In genomic region chr14:20836171-20836904, GRCm38 (mm10) we compare ENCODE assay signal across 9 mouse cellular contexts. TPM values are rescaled to one million over a fixed set of nuclear protein-coding genes. Genes with fewer than 3 reads are reported as not detected.
DNase-seq lines count a peak whose midpoint lies in the region; ATAC-seq and TF ChIP-seq lines count a peak whose summit lies in the region.
"Had no signal": no experiment of that assay in that cellular context is flagged by ENCODE, and none has a peak within 500 bp of the region (broad histone marks: within the 10 kb centered on the region; RNA-seq: fewer than 3 reads in every experiment).

Plau (plus strand) TSS chr14:20836660.

- no peak within 1 kb of the TSS for H3K27ac ChIP-seq in embryonic facial prominence, embryonic 13.5 days
- no peak within 1 kb of the TSS for H3K27ac ChIP-seq in heart, embryonic 12.5 days (ENCODE audit: poor library complexity, severe bottlenecking)
- H3K27ac ChIP-seq in kidney, embryonic 15.5 days = peak within 1 kb of the TSS; percentile 11; the same call in 1 of the 2 replicates
- no peak within 1 kb of the TSS for H3K27ac ChIP-seq in liver, embryonic 13.5 days
- H3K27ac ChIP-seq in testis, adult 2 months (ENCODE audit: control insufficient read depth, insufficient read depth, low read depth, low read length) = no peak within 1 kb of the TSS

- H3K27me3 ChIP-seq in embryonic facial prominence, embryonic 13.5 days = no peaks in the 10 kb centered on the region
- no peaks in the 10 kb centered on the region for H3K27me3 ChIP-seq in heart, embryonic 12.5 days (replicated peaks)
- H3K27me3 ChIP-seq in kidney, embryonic 15.5 days = peaks cover 6% of the 10 kb centered on the region; the same call in 1 of the 2 replicates
- H3K27me3 ChIP-seq in liver, embryonic 13.5 days = peaks cover 40% of the 10 kb centered on the region
- no peaks in the 10 kb centered on the region for H3K27me3 ChIP-seq in testis, adult 2 months (ENCODE audit: control insufficient read depth, insufficient read depth, low read length)

- DNase-seq in 3134 (ENCODE audit: extremely low read depth, insufficient read length, low spot score) = peak; percentile 87
- DNase-seq in adrenal gland, postnatal 25 days = peak; percentile 78
- peak; percentile 42 for DNase-seq in liver, embryonic 13.5 days
- DNase-seq in naive thymus-derived CD4-positive, alpha-beta T cell, adult 2 months (ENCODE audit: low read depth) = peak; percentile 56

- peak; percentile 79 for ATAC-seq in embryonic facial prominence, embryonic 13.5 days (ENCODE audit: insufficient number of reproducible peaks, insufficient read depth, low FRiP score, low TSS enrichment, low read depth)
- peak; percentile 89 for ATAC-seq in heart, embryonic 12.5 days (ENCODE audit: insufficient number of reproducible peaks, low FRiP score)
- ATAC-seq in kidney, embryonic 15.5 days (replicated peaks; ENCODE audit: low FRiP score) = peak; percentile 90
- peak; percentile 81 for ATAC-seq in liver, embryonic 13.5 days (ENCODE audit: low read depth)

- H3K4me2 ChIP-seq in embryonic facial prominence, embryonic 13.5 days = peak within 1 kb of the TSS; percentile 98
- peak within 1 kb of the TSS; percentile 88 for H3K4me2 ChIP-seq in heart, embryonic 12.5 days
- H3K4me2 ChIP-seq in kidney, embryonic 15.5 days = peak within 1 kb of the TSS; percentile 78
- peak within 1 kb of the TSS; percentile 80 for H3K4me2 ChIP-seq in liver, embryonic 13.5 days

- under 1% methylated on average over 33 of the region's 33 CpGs for WGBS in embryonic facial prominence, embryonic 13.5 days
- WGBS in heart, embryonic 12.5 days = 1% methylated on average over 32 of the region's 33 CpGs
- under 1% methylated on average over 32 of the region's 33 CpGs for WGBS in kidney, embryonic 15.5 days
- under 1% methylated on average over 33 of the region's 33 CpGs for WGBS in liver, embryonic 13.5 days (ENCODE audit: insufficient replicate concordance)

- H3K9ac ChIP-seq in embryonic facial prominence, embryonic 13.5 days = peak within 1 kb of the TSS; percentile 78
- peak within 1 kb of the TSS; percentile 72 for H3K9ac ChIP-seq in heart, embryonic 12.5 days
- peak within 1 kb of the TSS; percentile 61 for H3K9ac ChIP-seq in kidney, embryonic 15.5 days
- H3K9ac ChIP-seq in liver, embryonic 13.5 days = peak within 1 kb of the TSS; percentile 63

- H3K9me3 ChIP-seq in embryonic facial prominence, embryonic 13.5 days = no peaks in the 10 kb centered on the region
- no peaks in the 10 kb centered on the region for H3K9me3 ChIP-seq in heart, embryonic 12.5 days (replicated peaks)
- H3K9me3 ChIP-seq in kidney, embryonic 15.5 days (replicated peaks) = no peaks in the 10 kb centered on the region
- H3K9me3 ChIP-seq in liver, embryonic 13.5 days (replicated peaks) = no peaks in the 10 kb centered on the region
- H3K9me3 ChIP-seq: G1E had no signal

- TF ChIP-seq POLR2A in testis, adult 2 months (IDR thresholded peaks at IDR 0.05; ENCODE audit: control insufficient read depth, low read depth, low read length) = no peak

- no peaks in the 10 kb centered on the region for H3K36me3 ChIP-seq in embryonic facial prominence, embryonic 13.5 days
- no peaks in the 10 kb centered on the region for H3K36me3 ChIP-seq in heart, embryonic 12.5 days
- H3K36me3 ChIP-seq in kidney, embryonic 15.5 days = 0 out of 2 replicates have a peak, but pooled peaks cover 3% of the 10 kb centered on the region
- H3K36me3 ChIP-seq in liver, embryonic 13.5 days = no peaks in the 10 kb centered on the region
- H3K36me3 ChIP-seq in testis, adult 2 months (ENCODE audit: control insufficient read depth, insufficient read depth, low read length) = no peaks in the 10 kb centered on the region
- H3K36me3 ChIP-seq: G1E had no signal

- TF ChIP-seq CTCF in testis, adult 2 months (IDR thresholded peaks at IDR 0.05; ENCODE audit: control insufficient read depth, insufficient read depth, insufficient replicate concordance, low read depth, low read length) = no peak

- H3K4me1 ChIP-seq in embryonic facial prominence, embryonic 13.5 days = peaks cover 6% of the 10 kb centered on the region
- peaks cover 10% of the 10 kb centered on the region for H3K4me1 ChIP-seq in heart, embryonic 12.5 days (replicated peaks)
- H3K4me1 ChIP-seq in kidney, embryonic 15.5 days = peaks cover 16% of the 10 kb centered on the region
- H3K4me1 ChIP-seq in liver, embryonic 13.5 days (replicated peaks) = peaks cover 9% of the 10 kb centered on the region
- peaks cover 5% of the 10 kb centered on the region for H3K4me1 ChIP-seq in testis, adult 2 months (ENCODE audit: control insufficient read depth, insufficient read depth, low read length)

- H3K4me3 ChIP-seq in embryonic facial prominence, embryonic 13.5 days = peak within 1 kb of the TSS; percentile 57
- peak within 1 kb of the TSS; percentile 50 for H3K4me3 ChIP-seq in heart, embryonic 12.5 days
- H3K4me3 ChIP-seq in kidney, embryonic 15.5 days (replicated peaks) = peak within 1 kb of the TSS; percentile 51
- peak within 1 kb of the TSS; percentile 59 for H3K4me3 ChIP-seq in liver, embryonic 13.5 days (replicated peaks)
- peak within 1 kb of the TSS; percentile 74 for H3K4me3 ChIP-seq in testis, adult 2 months (ENCODE audit: control insufficient read depth, low read depth, low read length)

RNA-seq across cellular contexts. Expression of gene Plau, which starts in this region (rescaled TPM):
- total RNA-seq in adrenal gland, postnatal 25 days (2021) = 14.2 and 21.2 TPM in 2 replicates
- polyA plus RNA-seq in embryonic facial prominence, embryonic 13.5 days (2015; fragmentation: Nextera tagmentation; extraction: Ambion mirVana) = 2.3 and 2.4 TPM in 2 replicates
- polyA plus RNA-seq in heart, embryonic 12.5 days (2016; fragmentation: Nextera tagmentation; extraction: Ambion mirVana) = 0.77 and 1.1 TPM in 2 replicates
- 10.7 and 12.4 TPM in 2 replicates for polyA plus RNA-seq in kidney, embryonic 15.5 days (2015; fragmentation: Nextera tagmentation; extraction: Ambion mirVana)
- polyA plus RNA-seq in liver, embryonic 13.5 days (2015; fragmentation: Nextera tagmentation; extraction: Ambion mirVana) = 0.74 and 0.76 TPM in 2 replicates
- 0.73 and 1.2 TPM in 2 replicates for polyA plus RNA-seq in testis, adult 2 months (2012; rRNA removed)
- polyA plus RNA-seq: G1E had no signal

Comparison
In these comparisons a context has a peak if more than half of its experiments do, and no peak if none do; other contexts are left out.
1. Peak in DNase-seq, ATAC-seq, H3K4me3 ChIP-seq, H3K9ac ChIP-seq and H3K4me2 ChIP-seq in liver, embryonic 13.5 days; RNA of the gene not detected or under 1 TPM.